Mouse (Mus musculus): ENCODE results near the gene 4932438H23Rik. TPM values are rescaled to one million over a fixed set of nuclear protein-coding genes. Genes with fewer than 3 reads are reported as not detected.

4932438H23Rik gene
- polyA plus RNA-seq, 1 experiment from 2014 or later: 0.11 TPM

- DNase-seq (peak; percentile 38), ATAC-seq (ENCODE audit: insufficient read depth) (no peak)
- Histone ChIP-seq H3K9ac (no peak overlapping the region), H3K27me3 (ENCODE audit: insufficient read depth, low read length) (0 out of 2 replicates have a peak, but pooled peaks cover 3% of the 10 kb centered on the region), H3K27ac (ENCODE audit: low read depth) (no peak overlapping the region), H3K4me1 (ENCODE audit: insufficient read depth) (no peaks in the 10 kb centered on the region), H3K36me3 (ENCODE audit: insufficient read depth) (no peaks in the 10 kb centered on the region), H3K4me3 (ENCODE audit: low read depth, low read length) (no peak overlapping the region), H3K9me3 (ENCODE audit: low read depth, low read length) (no peaks in the 10 kb centered on the region), H3K4me2 (no peak overlapping the region)
- TF ChIP-seq CTCF (IDR thresholded peaks at IDR 0.05; ENCODE audit: low read depth): no peak
- 40% methylated on average over 16 of the region's 16 CpGs for WGBS
Measured at GRCm38 (mm10) chr16:91056043-91056821, 38.7 kb downstream of the 4932438H23Rik start.

GRCm38 (mm10) chr16:91055150-91055549 lies 39.8 kb downstream of the 4932438H23Rik start:
- no peaks in the 10 kb centered on the region for H3K4me1 ChIP-seq (ENCODE audit: insufficient read depth)
- no peak overlapping the region for H3K9ac ChIP-seq
- H3K27me3 ChIP-seq (ENCODE audit: insufficient read depth, low read length): 0 out of 2 replicates have a peak, but pooled peaks cover 3% of the 10 kb centered on the region
- ATAC-seq (ENCODE audit: insufficient read depth) (no peak), DNase-seq (no peak)
- H3K36me3 ChIP-seq (ENCODE audit: insufficient read depth): no peaks in the 10 kb centered on the region
- 76% methylated on average over 5 of the region's 5 CpGs for WGBS
- TF ChIP-seq CTCF (IDR thresholded peaks at IDR 0.05; ENCODE audit: low read depth): no peak
- H3K4me2 ChIP-seq: no peak overlapping the region
- no peak overlapping the region for H3K27ac ChIP-seq (ENCODE audit: low read depth)
- H3K4me3 ChIP-seq (ENCODE audit: low read depth, low read length): no peak overlapping the region
- H3K9me3 ChIP-seq (ENCODE audit: low read depth, low read length): no peaks in the 10 kb centered on the region

GRCm38 (mm10) chr16:91053599-91053998 lies 41.3 kb downstream of the 4932438H23Rik start:
- TF ChIP-seq CTCF (IDR thresholded peaks at IDR 0.05; ENCODE audit: low read depth): no peak
- 55% methylated on average over 8 of the region's 8 CpGs for WGBS

GRCm38 (mm10) chr16:91045511-91045910 lies 49.4 kb downstream of the 4932438H23Rik start:
- peaks cover 4% of the 10 kb centered on the region; the same call in 1 of the 2 replicates for H3K4me1 ChIP-seq (ENCODE audit: insufficient read depth)
- peaks cover 16% of the 10 kb centered on the region for H3K36me3 ChIP-seq (ENCODE audit: insufficient read depth)
- 57% methylated on average over 8 of the region's 8 CpGs for WGBS
- peak; percentile 64 for TF ChIP-seq CTCF (IDR thresholded peaks at IDR 0.05; ENCODE audit: low read depth)
- DNase-seq (peak; percentile 75), ATAC-seq (ENCODE audit: insufficient read depth) (no peak)
- no peaks in the 10 kb centered on the region for H3K27me3 ChIP-seq (ENCODE audit: insufficient read depth, low read length)
- no peak overlapping the region for H3K9ac ChIP-seq
- no peak overlapping the region for H3K27ac ChIP-seq (ENCODE audit: low read depth)
- H3K4me2 ChIP-seq: no peak overlapping the region
- H3K9me3 ChIP-seq (ENCODE audit: low read depth, low read length): no peaks in the 10 kb centered on the region
- H3K4me3 ChIP-seq (ENCODE audit: low read depth, low read length): peak overlapping the region; percentile 96

More at GRCm38 (mm10) chr16:91053599-91053998, 41.3 kb downstream of the 4932438H23Rik start:
- ATAC-seq (ENCODE audit: insufficient read depth) (no peak), DNase-seq (no peak)
- H3K27me3 ChIP-seq (ENCODE audit: insufficient read depth, low read length): 0 out of 2 replicates have a peak, but pooled peaks cover 3% of the 10 kb centered on the region
- H3K9ac ChIP-seq: no peak overlapping the region
- no peaks in the 10 kb centered on the region for H3K4me1 ChIP-seq (ENCODE audit: insufficient read depth)
- no peaks in the 10 kb centered on the region for H3K36me3 ChIP-seq (ENCODE audit: insufficient read depth)
- no peak overlapping the region for H3K4me2 ChIP-seq
- H3K9me3 ChIP-seq (ENCODE audit: low read depth, low read length): no peaks in the 10 kb centered on the region
- H3K4me3 ChIP-seq (ENCODE audit: low read depth, low read length): no peak overlapping the region
- no peak overlapping the region for H3K27ac ChIP-seq (ENCODE audit: low read depth)

GRCm38 (mm10) chr16:91044270-91045182 lies 50.4 kb downstream of the 4932438H23Rik start, which contains the start of gene Paxbp1:
TSS of gene Paxbp1 (minus strand) at chr16:91044543.
- peak within 1 kb of the TSS; percentile 96 for H3K4me3 ChIP-seq (ENCODE audit: low read depth, low read length)
- peak within 1 kb of the TSS; percentile 95 for H3K9ac ChIP-seq
- TF ChIP-seq CTCF (IDR thresholded peaks at IDR 0.05; ENCODE audit: low read depth): peak; percentile 97
- H3K36me3 ChIP-seq (ENCODE audit: insufficient read depth): peaks cover 22% of the 10 kb centered on the region
- no peaks in the 10 kb centered on the region for H3K9me3 ChIP-seq (ENCODE audit: low read depth, low read length)
- peaks cover 4% of the 10 kb centered on the region; the same call in 1 of the 2 replicates for H3K4me1 ChIP-seq (ENCODE audit: insufficient read depth)
- ATAC-seq (ENCODE audit: insufficient read depth) (peak; percentile 99), DNase-seq (peak; percentile 100)
- peak within 1 kb of the TSS; percentile 97 for H3K27ac ChIP-seq (ENCODE audit: low read depth)
- WGBS: 2% methylated on average over 68 of the region's 70 CpGs
- H3K4me2 ChIP-seq: peak within 1 kb of the TSS; percentile 72
- no peaks in the 10 kb centered on the region for H3K27me3 ChIP-seq (ENCODE audit: insufficient read depth, low read length)

GRCm38 (mm10) chr16:91043461-91044248 lies 51.3 kb downstream of the 4932438H23Rik start:
- peaks cover 28% of the 10 kb centered on the region for H3K36me3 ChIP-seq (ENCODE audit: insufficient read depth)
- under 1% methylated on average over 61 of the region's 63 CpGs for WGBS
- peak; percentile 73 for DNase-seq

More at GRCm38 (mm10) chr16:91043461-91044248, 51.3 kb downstream of the 4932438H23Rik start:
- H3K27me3 ChIP-seq (ENCODE audit: insufficient read depth, low read length): no peaks in the 10 kb centered on the region
- H3K27ac ChIP-seq (ENCODE audit: low read depth): peak overlapping the region; percentile 97
- H3K4me1 ChIP-seq (ENCODE audit: insufficient read depth): peaks cover 4% of the 10 kb centered on the region; the same call in 1 of the 2 replicates
- H3K9me3 ChIP-seq (ENCODE audit: low read depth, low read length): no peaks in the 10 kb centered on the region
- peak overlapping the region; percentile 95 for H3K9ac ChIP-seq
- ATAC-seq (ENCODE audit: insufficient read depth): peak; percentile 71
- H3K4me2 ChIP-seq: peak overlapping the region; percentile 72
- no peak for TF ChIP-seq CTCF (IDR thresholded peaks at IDR 0.05; ENCODE audit: low read depth)
- H3K4me3 ChIP-seq (ENCODE audit: low read depth, low read length): peak overlapping the region; percentile 96

Measured in lung, embryonic 14.5 days (tissue).